Mouse (Mus musculus) CD4-positive naive resting alpha-beta T cell, adult 57 days (primary cell): Measurements from ENCODE around the gene Mtfr1l. TPM values are rescaled to one million over a fixed set of nuclear protein-coding genes. Genes with fewer than 3 reads are reported as not detected.

ENCODE experiments used
- total RNA-seq: library from RNA; stranded (reverse); gene quantifications from one replicate; pipeline ENCODE4 v1.2.4, GENCODE M21; 2023

Gene Mtfr1l
- total RNA-seq, result 47.8 TPM

GRCm38 (mm10) chr4:134534932-134535786 lies at the start of gene Mtfr1l:
Gene Mtfr1l (minus strand): TSS chr4:134535387.

GRCm38 (mm10) chr4:134551494-134552316 lies 16.5 kb upstream of the Mtfr1l start, which contains the start of gene Selenon:
Gene Selenon (minus strand): TSS chr4:134552166.

GRCm38 (mm10) chr4:134510845-134511411 lies 24.3 kb downstream of the Mtfr1l start, which contains the start of gene Aunip:
Gene Aunip (plus strand): TSS chr4:134510999.

GRCm38 (mm10) chr4:134496595-134497210 lies 38.5 kb downstream of the Mtfr1l start, which contains the start of gene Paqr7:
Gene Paqr7 (plus strand): TSS chr4:134496697.

Other genes with a start within 250 kb of the Mtfr1l start
- gene Pdik1l, start 247.5 kb downstream of the Mtfr1l start, total RNA-seq, result 15.4 TPM
- not detected for gene Trim63, start 220.3 kb downstream of the Mtfr1l start, total RNA-seq
- not detected for gene Slc30a2, start 192.2 kb downstream of the Mtfr1l start, total RNA-seq
- 1.1 TPM for gene Extl1, start 151.5 kb downstream of the Mtfr1l start, total RNA-seq
- gene Pafah2, start 139.1 kb downstream of the Mtfr1l start, total RNA-seq, result 3.2 TPM
- gene Stmn1, start 67.1 kb downstream of the Mtfr1l start, total RNA-seq, result 43.3 TPM
- gene Paqr7, start 38.7 kb downstream of the Mtfr1l start, total RNA-seq, result 32.7 TPM
- not detected for gene Aunip, start 24.4 kb downstream of the Mtfr1l start, total RNA-seq
- gene Selenon, start 16.8 kb upstream of the Mtfr1l start, total RNA-seq, result 2.0 TPM
- gene Man1c1, start 168.9 kb upstream of the Mtfr1l start, total RNA-seq, result 9.1 TPM
- 130 TPM for gene Ldlrap1, start 232.6 kb upstream of the Mtfr1l start, total RNA-seq